Mouse (Mus musculus) hindbrain, embryonic 15.5 days (tissue): ENCODE data around the gene Cul1. TPM values are rescaled to one million over a fixed set of nuclear protein-coding genes. Genes with fewer than 3 reads are reported as not detected.
A peak's percentile ranks its signal among the peaks of the same experiment; 100 is the strongest.

Experiments
- ATAC-seq: fragments of 200-750 bp; cut with Nextera tagmentation; 2 replicates; pipeline ENCODE4 v1.8.0; 2017; ENCODE audit warnings: low read depth, moderate number of reproducible peaks, moderate TSS enrichment; ENCODE audit not compliant: low FRiP score
- H3K27ac ChIP-seq: fragments of 300-500 bp; sonication (generic); replicated peaks from 2 replicates; pipeline ENCODE4 v1.5.1; 2015; ENCODE audit warnings: mild to moderate bottlenecking, inconsistent platforms
- H3K27me3 ChIP-seq: fragments of 300-500 bp; sonication (generic); 2 replicates; pipeline ENCODE4 v1.6.1; 2015; ENCODE audit warnings: control low read depth, inconsistent platforms
- H3K36me3 ChIP-seq: fragments of 300-500 bp; sonication (generic); 2 replicates; pipeline ENCODE4 v1.6.1; 2015; ENCODE audit warnings: control low read depth, inconsistent platforms
- H3K4me1 ChIP-seq: fragments of 300-500 bp; sonication (generic); replicated peaks from 2 replicates; pipeline ENCODE4 v1.6.1; 2015; ENCODE audit warnings: control low read depth, inconsistent platforms
- H3K4me2 ChIP-seq: fragments of 300-500 bp; sonication (generic); 2 replicates; pipeline ENCODE4 v1.6.1; 2015; ENCODE audit warnings: moderate library complexity, mild to moderate bottlenecking, inconsistent platforms
- H3K4me3 ChIP-seq: fragments of 300-500 bp; sonication (generic); 2 replicates; pipeline ENCODE4 v1.5.1; 2015; ENCODE audit warnings: mild to moderate bottlenecking, inconsistent platforms
- H3K9ac ChIP-seq: fragments of 300-500 bp; sonication (generic); 2 replicates; pipeline ENCODE4 v1.6.1; 2015; ENCODE audit warnings: inconsistent platforms
- H3K9me3 ChIP-seq: fragments of 300-500 bp; sonication (generic); 2 replicates; pipeline ENCODE4 v1.6.1; 2016; ENCODE audit warnings: control low read depth, inconsistent platforms
- WGBS: fragments of 180-500 bp; shearing (Covaris S2); methylation state at CpG from one replicate; pipeline ENCODE4 v1.1.7; 2015; 5-methylcytosine and 5-hydroxymethylcytosine counted together
- polyA plus RNA-seq: library from polyadenylated mRNA; unstranded; fragments of >200 nt; fragmentation: Nextera tagmentation; extraction: Ambion mirVana; gene quantifications from 2 replicates; pipeline ENCODE4 v1.2.1, GENCODE M21; 2015

Gene Cul1
- polyA plus RNA-seq, 1 experiment from 2014 or later, result 127 TPM

GRCm38 (mm10) chr6:47453522-47454130 lies 428 bp downstream of the Cul1 start:
- Histone ChIP-seq H3K27me3 (no peaks in the 10 kb centered on the region), H3K9me3 (no peaks in the 10 kb centered on the region), H3K4me3 (peak overlapping the region; percentile 99), H3K27ac (peak overlapping the region; percentile 98), H3K36me3 (no peaks in the 10 kb centered on the region), H3K9ac (peak overlapping the region; percentile 99), H3K4me2 (peak overlapping the region; percentile 82), H3K4me1 (peaks cover 20% of the 10 kb centered on the region)
- under 1% methylated on average over 41 of the region's 42 CpGs for WGBS
- ATAC-seq, result peak; percentile 62

GRCm38 (mm10) chr6:47454131-47454574 lies 955 bp downstream of the Cul1 start:
- peak overlapping the region; percentile 98 for H3K27ac ChIP-seq
- H3K4me3 ChIP-seq, result peak overlapping the region; percentile 99
- H3K27me3 ChIP-seq, result no peaks in the 10 kb centered on the region
- no peaks in the 10 kb centered on the region for H3K9me3 ChIP-seq
- peaks cover 20% of the 10 kb centered on the region for H3K4me1 ChIP-seq
- ATAC-seq, result peak; percentile 91
- no peaks in the 10 kb centered on the region for H3K36me3 ChIP-seq
- H3K4me2 ChIP-seq, result peak overlapping the region; percentile 82
- peak overlapping the region; percentile 99 for H3K9ac ChIP-seq
- WGBS, result under 1% methylated on average over 38 of the region's 72 CpGs

- Histone ChIP-seq H3K4me3 (peak overlapping the region; percentile 99), H3K27me3 (no peaks in the 10 kb centered on the region), H3K4me1 (peaks cover 20% of the 10 kb centered on the region), H3K4me2 (peak overlapping the region; percentile 82), H3K36me3 (no peaks in the 10 kb centered on the region), H3K27ac (peak overlapping the region; percentile 98), H3K9me3 (no peaks in the 10 kb centered on the region), H3K9ac (peak overlapping the region; percentile 99)
- under 1% methylated on average over 61 of the region's 79 CpGs for WGBS
- ATAC-seq, result peak; percentile 84
These were observed 1.7 kb downstream of the Cul1 start for GRCm38 (mm10) chr6:47454575-47455571.

- H3K27ac ChIP-seq, result 0 out of 2 replicates have a peak overlapping the region, but pooled peaks have one; percentile 98
- H3K4me1 ChIP-seq, result peaks cover 20% of the 10 kb centered on the region
- no peaks in the 10 kb centered on the region for H3K27me3 ChIP-seq
- peak overlapping the region; percentile 99 for H3K9ac ChIP-seq
- H3K36me3 ChIP-seq, result no peaks in the 10 kb centered on the region
- H3K4me3 ChIP-seq, result peak overlapping the region; percentile 99
- peak overlapping the region; percentile 82 for H3K4me2 ChIP-seq
- 84% methylated on average over 1 of the region's 1 CpGs for WGBS
- no peaks in the 10 kb centered on the region for H3K9me3 ChIP-seq
- ATAC-seq, result no peak
These were observed 2.6 kb downstream of the Cul1 start for GRCm38 (mm10) chr6:47455843-47456242.

- Histone ChIP-seq H3K4me1 (peaks cover 20% of the 10 kb centered on the region), H3K9ac (no peak overlapping the region), H3K9me3 (no peaks in the 10 kb centered on the region), H3K4me2 (no peak overlapping the region; the same call in 1 of the 2 replicates), H3K27me3 (no peaks in the 10 kb centered on the region), H3K4me3 (no peak overlapping the region), H3K27ac (no peak overlapping the region), H3K36me3 (no peaks in the 10 kb centered on the region)
- 70% methylated on average over 2 of the region's 2 CpGs for WGBS
- ATAC-seq, result no peak
These were observed 3.7 kb downstream of the Cul1 start for GRCm38 (mm10) chr6:47456853-47457252.

- no peak overlapping the region for H3K4me3 ChIP-seq
- H3K36me3 ChIP-seq, result no peaks in the 10 kb centered on the region
- 72% methylated on average over 2 of the region's 2 CpGs for WGBS
- ATAC-seq, result no peak
- H3K4me1 ChIP-seq, result no peaks in the 10 kb centered on the region
- no peaks in the 10 kb centered on the region for H3K9me3 ChIP-seq
- no peaks in the 10 kb centered on the region for H3K27me3 ChIP-seq
- no peak overlapping the region for H3K27ac ChIP-seq
- H3K9ac ChIP-seq, result no peak overlapping the region
- H3K4me2 ChIP-seq, result no peak overlapping the region
These were observed 12.2 kb downstream of the Cul1 start for GRCm38 (mm10) chr6:47465400-47465799.

- Histone ChIP-seq H3K9me3 (no peaks in the 10 kb centered on the region), H3K4me2 (no peak overlapping the region), H3K4me1 (no peaks in the 10 kb centered on the region), H3K36me3 (no peaks in the 10 kb centered on the region), H3K27ac (no peak overlapping the region), H3K9ac (no peak overlapping the region), H3K4me3 (no peak overlapping the region), H3K27me3 (no peaks in the 10 kb centered on the region)
- no peak for ATAC-seq
- WGBS, result 99% methylated on average over 2 of the region's 2 CpGs
These were observed 13.3 kb downstream of the Cul1 start for GRCm38 (mm10) chr6:47466488-47466887.

- H3K27ac ChIP-seq, result no peak overlapping the region
- no peak overlapping the region for H3K4me2 ChIP-seq
- no peak overlapping the region for H3K4me3 ChIP-seq
- H3K36me3 ChIP-seq, result no peaks in the 10 kb centered on the region
- H3K4me1 ChIP-seq, result no peaks in the 10 kb centered on the region
- H3K9ac ChIP-seq, result no peak overlapping the region
- no peaks in the 10 kb centered on the region for H3K27me3 ChIP-seq
- H3K9me3 ChIP-seq, result no peaks in the 10 kb centered on the region
- ATAC-seq, result no peak
These were observed 13.9 kb downstream of the Cul1 start for GRCm38 (mm10) chr6:47467058-47467457.

GRCm38 (mm10) chr6:47469760-47470159 lies 16.6 kb downstream of the Cul1 start:
- H3K9me3 ChIP-seq, result no peaks in the 10 kb centered on the region
- no peaks in the 10 kb centered on the region for H3K27me3 ChIP-seq
- no peak for ATAC-seq
- H3K4me2 ChIP-seq, result no peak overlapping the region
- no peaks in the 10 kb centered on the region for H3K36me3 ChIP-seq
- no peak overlapping the region for H3K4me3 ChIP-seq
- H3K27ac ChIP-seq, result no peak overlapping the region
- H3K4me1 ChIP-seq, result no peaks in the 10 kb centered on the region
- no peak overlapping the region for H3K9ac ChIP-seq

GRCm38 (mm10) chr6:47472444-47472843 lies 19.2 kb downstream of the Cul1 start:
- H3K9me3 ChIP-seq, result no peaks in the 10 kb centered on the region
- no peak overlapping the region for H3K9ac ChIP-seq
- H3K27me3 ChIP-seq, result no peaks in the 10 kb centered on the region
- H3K4me2 ChIP-seq, result no peak overlapping the region
- no peak overlapping the region for H3K27ac ChIP-seq
- H3K4me1 ChIP-seq, result no peaks in the 10 kb centered on the region
- no peaks in the 10 kb centered on the region for H3K36me3 ChIP-seq
- no peak overlapping the region for H3K4me3 ChIP-seq
- ATAC-seq, result no peak

- no peak overlapping the region for H3K4me3 ChIP-seq
- ATAC-seq, result no peak
- no peaks in the 10 kb centered on the region for H3K9me3 ChIP-seq
- no peak overlapping the region for H3K9ac ChIP-seq
- H3K27me3 ChIP-seq, result no peaks in the 10 kb centered on the region
- H3K4me1 ChIP-seq, result no peaks in the 10 kb centered on the region
- no peak overlapping the region for H3K27ac ChIP-seq
- WGBS, result 100% methylated on average over 1 of the region's 1 CpGs
- H3K36me3 ChIP-seq, result no peaks in the 10 kb centered on the region
- no peak overlapping the region for H3K4me2 ChIP-seq
These were observed 28.8 kb downstream of the Cul1 start for GRCm38 (mm10) chr6:47482027-47482426.

- H3K4me2 ChIP-seq, result no peak overlapping the region
- 97% methylated on average over 4 of the region's 4 CpGs for WGBS
- H3K27ac ChIP-seq, result no peak overlapping the region
- no peaks in the 10 kb centered on the region for H3K9me3 ChIP-seq
- no peak overlapping the region for H3K4me3 ChIP-seq
- H3K4me1 ChIP-seq, result no peaks in the 10 kb centered on the region
- ATAC-seq, result no peak
- H3K27me3 ChIP-seq, result no peaks in the 10 kb centered on the region
- H3K9ac ChIP-seq, result no peak overlapping the region
- 0 out of 2 replicates have a peak, but pooled peaks cover 5% of the 10 kb centered on the region for H3K36me3 ChIP-seq
These were observed 41.4 kb downstream of the Cul1 start for GRCm38 (mm10) chr6:47494562-47494961.
